Comparison of ENCODE assay signal across 10 mouse cellular contexts in the genomic region with DNA sequence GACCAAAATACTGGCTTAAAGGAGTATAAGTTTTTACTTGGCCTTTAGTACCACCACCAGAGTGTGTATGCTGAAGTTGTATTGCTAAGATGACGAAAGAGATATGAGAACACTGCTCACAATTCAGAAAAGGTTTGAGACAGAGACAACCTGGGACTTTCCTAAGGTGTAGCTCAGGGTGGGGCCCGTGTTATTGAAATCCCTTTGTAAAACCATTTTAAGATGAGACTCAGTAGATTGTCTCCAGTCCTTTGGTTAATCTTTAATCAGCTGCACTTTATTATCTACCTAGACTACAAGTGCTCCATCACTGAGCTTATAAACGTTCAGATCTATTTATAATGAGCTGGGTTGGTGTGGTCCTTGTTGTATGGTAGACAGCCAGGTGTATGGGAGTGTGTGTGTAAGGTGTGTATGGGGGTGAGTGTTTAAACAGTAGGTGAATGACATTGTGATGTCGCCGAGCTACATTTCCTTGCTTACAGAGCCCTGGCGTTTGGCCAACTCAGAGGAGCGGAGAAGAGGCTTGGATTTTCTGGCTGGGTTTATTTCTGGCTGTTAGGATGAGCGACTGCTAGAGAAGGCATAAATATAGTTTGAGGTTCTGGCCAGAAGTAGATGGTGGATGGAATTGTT. TPM values are rescaled to one million over a fixed set of nuclear protein-coding genes. Genes with fewer than 3 reads are reported as not detected.
DNase-seq lines count a peak whose midpoint lies in the region; ATAC-seq lines count a peak whose summit lies in the region.
"Had no signal": no experiment of that assay in that cellular context is flagged by ENCODE, and none has a peak within 500 bp of the region (broad histone marks: within the 10 kb centered on the region; RNA-seq: fewer than 3 reads in every experiment).

No protein-coding gene starts in this region.

- H3K4me3 ChIP-seq in heart, embryonic 11.5 days (ENCODE audit: low read depth, low read length), result no peak overlapping the region
- no peak overlapping the region for H3K4me3 ChIP-seq in intestine, embryonic 16.5 days (ENCODE audit: low read length)
- no peak overlapping the region for H3K4me3 ChIP-seq in stomach, embryonic 16.5 days (replicated peaks; ENCODE audit: low read length)

- 59% methylated on average over 8 of the region's 8 CpGs for WGBS in heart, embryonic 11.5 days (ENCODE audit: insufficient replicate concordance)
- WGBS in intestine, embryonic 16.5 days, result 32% methylated on average over 8 of the region's 8 CpGs
- WGBS in stomach, embryonic 16.5 days, result 32% methylated on average over 8 of the region's 8 CpGs

- no peaks in the 10 kb centered on the region for H3K9me3 ChIP-seq in heart, embryonic 11.5 days (replicated peaks; ENCODE audit: control insufficient read depth, low read length)
- no peaks in the 10 kb centered on the region for H3K9me3 ChIP-seq in intestine, embryonic 16.5 days (ENCODE audit: control insufficient read depth, low read length)
- no peaks in the 10 kb centered on the region for H3K9me3 ChIP-seq in stomach, embryonic 16.5 days (replicated peaks; ENCODE audit: control insufficient read depth, low read length)
- H3K9me3 ChIP-seq: G1E had no signal

- ATAC-seq in heart, embryonic 11.5 days (replicated peaks; ENCODE audit: insufficient number of reproducible peaks, low FRiP score, low TSS enrichment), result no peak
- ATAC-seq in intestine, embryonic 16.5 days, result peak; percentile 72
- ATAC-seq in stomach, embryonic 16.5 days (ENCODE audit: insufficient read depth, low FRiP score), result peak; percentile 42; the same call in 1 of the 2 replicates

- no peak overlapping the region for H3K4me2 ChIP-seq in heart, embryonic 11.5 days
- H3K4me2 ChIP-seq in intestine, embryonic 16.5 days (ENCODE audit: low read depth, low read length), result no peak overlapping the region
- no peak overlapping the region for H3K4me2 ChIP-seq in stomach, embryonic 16.5 days (ENCODE audit: low read depth, low read length)

- H3K4me1 ChIP-seq in heart, embryonic 11.5 days (ENCODE audit: control insufficient read depth, insufficient read depth, low read length), result peaks cover 13% of the 10 kb centered on the region; the same call in 1 of the 2 replicates
- peaks cover 54% of the 10 kb centered on the region for H3K4me1 ChIP-seq in intestine, embryonic 16.5 days (ENCODE audit: control insufficient read depth, insufficient read depth, low read length)
- peaks cover 41% of the 10 kb centered on the region for H3K4me1 ChIP-seq in stomach, embryonic 16.5 days (ENCODE audit: control insufficient read depth, insufficient read depth, low read length)

- H3K27me3 ChIP-seq in heart, embryonic 11.5 days (ENCODE audit: control insufficient read depth, insufficient read depth, low read length), result no peaks in the 10 kb centered on the region
- H3K27me3 ChIP-seq in intestine, embryonic 16.5 days (replicated peaks; ENCODE audit: control insufficient read depth, insufficient read depth, low read length), result no peaks in the 10 kb centered on the region
- H3K27me3 ChIP-seq in stomach, embryonic 16.5 days (ENCODE audit: control insufficient read depth, insufficient read depth, low read length), result no peaks in the 10 kb centered on the region

- no peaks in the 10 kb centered on the region for H3K36me3 ChIP-seq in heart, embryonic 11.5 days (ENCODE audit: control insufficient read depth, insufficient read depth, low read length)
- no peaks in the 10 kb centered on the region for H3K36me3 ChIP-seq in intestine, embryonic 16.5 days (ENCODE audit: control insufficient read depth, insufficient read depth, low read length)
- no peaks in the 10 kb centered on the region for H3K36me3 ChIP-seq in stomach, embryonic 16.5 days (ENCODE audit: control insufficient read depth, insufficient read depth, low read length)

- DNase-seq in heart, adult 18-20 months, result peak; percentile 68 to 70
- peak; percentile 34 to 51 for DNase-seq in right cerebral cortex, adult 2 months (ENCODE audit: low spot score in 2 of 2)
- no peak for DNase-seq in right cerebral cortex, adult 18-20 months
- no peak for DNase-seq in ovary, postnatal 14 days (ENCODE audit: low spot score)
- no peak for DNase-seq in spleen, postnatal 36 days (ENCODE audit: low spot score in 2 of 2)
- DNase-seq: liver had no signal

- no peak overlapping the region for H3K27ac ChIP-seq in heart, embryonic 11.5 days (ENCODE audit: low read depth, low read length)
- peak overlapping the region; percentile 39; the same call in 1 of the 2 replicates for H3K27ac ChIP-seq in intestine, embryonic 16.5 days (ENCODE audit: low read length)
- H3K27ac ChIP-seq in stomach, embryonic 16.5 days (ENCODE audit: low read length), result no peak overlapping the region

- H3K9ac ChIP-seq in heart, embryonic 11.5 days (ENCODE audit: low read depth, low read length), result no peak overlapping the region
- H3K9ac ChIP-seq in intestine, embryonic 16.5 days (ENCODE audit: low read depth, low read length), result no peak overlapping the region
- no peak overlapping the region for H3K9ac ChIP-seq in stomach, embryonic 16.5 days (ENCODE audit: low read length)

RNA-seq across cellular contexts. Expression of gene Crim1, which starts 21.1 kb away (rescaled TPM):
- 10 to 100 TPM; 51.2 to 66.8 TPM for total RNA-seq in heart, adult 18-20 months (2021)
- polyA plus RNA-seq in heart, embryonic 11.5 days (2014; fragmentation: Nextera tagmentation; extraction: Ambion mirVana), result 2.1 and 2.9 TPM in 2 replicates
- 3.9 and 4.0 TPM in 2 replicates for polyA plus RNA-seq in intestine, embryonic 16.5 days (2015; fragmentation: Nextera tagmentation; extraction: Ambion mirVana)
- 3.5 and 3.9 TPM in 2 replicates for polyA plus RNA-seq in stomach, embryonic 16.5 days (2015; fragmentation: Nextera tagmentation; extraction: Ambion mirVana)

Comparison
In these comparisons a context has a peak if more than half of its experiments do, and no peak if none do; other contexts are left out.
1. DNase-seq: peak in heart, adult 18-20 months (2 of 2) and right cerebral cortex, adult 2 months (2 of 2); none in right cerebral cortex, adult 18-20 months (single experiment), ovary, postnatal 14 days (single experiment) and spleen, postnatal 36 days (0 of 2).